Mouse (Mus musculus): ENCODE measurements around the gene H2-M10.5.
"Not testable (repeated sequence)": the region's sequence is repeated elsewhere in the genome, so short reads cannot be mapped to it uniquely, and the experiment has no call there.

H2-M10.5 gene

DNA sequence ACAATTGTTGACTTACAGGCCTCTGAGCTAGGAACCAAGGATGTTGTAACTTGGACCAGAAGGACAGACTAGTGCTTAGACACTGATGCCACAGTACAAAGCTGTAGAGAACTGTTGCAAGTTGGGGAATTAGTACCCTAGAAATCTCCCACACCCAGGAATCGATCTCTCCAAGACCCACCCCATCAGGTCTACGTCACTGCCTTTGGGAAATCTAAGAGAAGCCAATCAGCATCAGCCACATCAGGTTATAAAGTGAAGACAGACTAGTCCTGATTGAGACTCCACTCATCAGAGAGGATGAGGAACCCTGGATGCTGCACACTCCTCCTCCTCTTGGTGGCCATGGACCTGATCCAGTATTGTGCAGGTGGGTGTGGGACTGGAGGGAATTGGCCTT is at the start of gene H2-M10.5:
Gene H2-M10.5, plus strand, starts transcription at position 301 of the 400 bp plus-strand sequence.
- POLR2A ChIA-PET, CTCF ChIA-PET: not testable (repeated sequence)

DNA sequence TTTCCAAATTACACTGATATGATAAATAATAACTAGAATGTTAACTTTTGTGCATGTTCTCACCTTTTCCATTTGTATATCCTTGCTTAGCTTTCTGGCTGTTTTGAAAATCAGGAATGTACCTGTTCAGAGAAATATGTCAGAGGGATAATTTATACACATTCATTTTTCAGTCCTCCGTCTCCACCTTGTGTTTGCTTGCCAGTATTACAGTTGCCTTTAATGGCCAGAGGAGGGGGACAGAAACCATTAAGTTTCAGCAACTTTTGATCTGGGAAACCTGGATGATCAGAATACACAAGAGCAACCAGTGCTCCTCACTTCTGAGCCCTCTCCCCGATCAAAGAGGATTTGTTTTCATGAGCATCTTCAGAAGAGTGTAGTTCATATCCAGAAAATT is 46.7 kb upstream of the H2-M10.5 start:
- CTCF ChIA-PET, result interaction anchor here in 1 of 4 experiments (0.7 kb wide), 1 partner anchor 417 kb away, joined by 3 read pairs; no protein-coding TSS in a partner anchor
- POLR2A ChIA-PET, result no interaction called here

DNA sequence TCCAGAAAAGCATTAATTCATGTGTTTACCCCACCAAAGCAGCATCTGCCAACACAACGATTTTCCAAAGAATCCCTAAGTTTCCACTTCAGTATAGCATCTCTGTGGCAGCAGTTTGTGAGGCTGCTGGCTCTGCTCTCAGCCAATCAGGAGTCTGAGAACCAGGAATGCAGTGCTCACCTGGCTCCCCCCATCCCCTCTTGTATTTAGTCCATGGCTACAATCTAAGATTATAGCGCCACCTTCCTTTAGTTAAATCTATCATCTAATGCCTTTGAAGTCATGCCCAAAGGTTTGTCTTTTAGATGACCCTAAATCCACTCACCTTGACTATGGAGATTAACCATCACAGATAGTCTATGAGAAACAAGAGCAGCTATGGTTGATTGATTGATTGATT is 8.9 kb upstream of the H2-M10.5 start:
- CTCF ChIA-PET, result interaction anchor here in 1 of 4 experiments (1.3 kb wide), 1 partner anchor 455 kb away, joined by 4 read pairs; no protein-coding TSS in a partner anchor
- POLR2A ChIA-PET, result no interaction called here

DNA sequence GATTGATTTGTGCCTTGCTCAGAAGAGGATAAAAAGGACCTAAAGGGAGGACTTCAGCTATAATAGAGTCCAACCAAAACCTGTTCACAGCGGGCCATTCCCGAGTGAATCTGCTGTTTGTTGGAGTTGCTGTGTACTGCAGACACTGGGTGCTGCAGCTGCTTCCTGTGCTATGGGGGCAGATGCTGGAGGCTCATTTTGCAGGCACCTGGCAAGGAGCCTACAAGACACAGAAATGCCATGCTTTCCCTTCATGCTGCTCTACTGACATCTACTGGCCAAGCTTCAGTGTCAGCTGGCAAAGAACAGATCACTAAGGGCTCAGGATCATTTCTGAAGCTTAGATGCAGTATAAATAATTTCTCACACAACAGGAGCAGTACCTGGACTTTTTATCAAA is 8.5 kb upstream of the H2-M10.5 start:
- POLR2A ChIA-PET, result not testable (repeated sequence)
- CTCF ChIA-PET, result interaction anchor here in 1 of 4 experiments (1.3 kb wide), 1 partner anchor 456 kb away, joined by 4 read pairs; no protein-coding TSS in a partner anchor

DNA sequence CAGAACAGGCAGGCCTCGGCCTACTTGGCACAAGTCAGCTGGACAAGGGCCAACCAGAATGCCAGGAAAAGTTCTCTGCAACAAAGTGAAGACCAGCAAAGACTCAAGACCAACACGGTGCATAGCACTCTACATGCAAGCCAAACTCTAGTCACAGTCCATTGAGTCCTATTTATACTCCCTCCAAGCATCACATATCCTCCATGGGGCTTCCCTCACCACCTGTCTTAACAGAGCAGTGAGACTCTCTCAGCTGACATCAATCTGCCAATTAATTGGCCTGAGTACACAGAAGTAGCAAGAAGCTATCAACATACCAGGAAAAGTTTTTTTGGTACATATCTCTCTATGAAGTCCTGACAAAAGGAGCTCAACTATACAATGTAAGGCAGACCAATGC is 7.3 kb upstream of the H2-M10.5 start:
- CTCF ChIA-PET, result interaction anchor here in 3 of 4 experiments (0.6 to 1.0 kb wide), 4 partner anchors 23 to 382 kb away, joined by 3 to 5 read pairs (median 3); no protein-coding TSS in a partner anchor
- POLR2A ChIA-PET, result not testable (repeated sequence)

DNA sequence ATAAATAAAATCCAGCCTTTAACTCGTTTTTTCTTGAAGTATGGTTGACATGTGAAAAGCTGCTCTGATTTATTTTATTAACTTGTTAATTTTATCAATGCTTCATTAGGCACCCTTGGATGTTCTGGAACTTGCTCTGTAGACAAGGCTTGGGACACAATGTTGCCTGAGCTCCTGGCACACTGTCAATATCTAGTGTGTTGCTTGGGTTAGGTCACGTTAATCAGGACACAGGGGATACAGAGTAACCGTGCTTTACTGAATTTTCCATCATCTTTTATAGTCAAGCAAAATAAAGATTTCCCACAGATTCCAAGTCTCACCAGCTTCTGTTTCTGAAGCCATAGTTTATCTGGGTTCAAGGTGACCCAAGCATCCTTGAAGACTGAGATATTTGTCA is 8.8 kb downstream of the H2-M10.5 start:
- CTCF ChIA-PET, result interaction anchor here in 1 of 4 experiments (0.7 kb wide), 1 partner anchor 42 kb away, joined by 3 read pairs; no protein-coding TSS in a partner anchor
- POLR2A ChIA-PET, result no interaction called here

DNA sequence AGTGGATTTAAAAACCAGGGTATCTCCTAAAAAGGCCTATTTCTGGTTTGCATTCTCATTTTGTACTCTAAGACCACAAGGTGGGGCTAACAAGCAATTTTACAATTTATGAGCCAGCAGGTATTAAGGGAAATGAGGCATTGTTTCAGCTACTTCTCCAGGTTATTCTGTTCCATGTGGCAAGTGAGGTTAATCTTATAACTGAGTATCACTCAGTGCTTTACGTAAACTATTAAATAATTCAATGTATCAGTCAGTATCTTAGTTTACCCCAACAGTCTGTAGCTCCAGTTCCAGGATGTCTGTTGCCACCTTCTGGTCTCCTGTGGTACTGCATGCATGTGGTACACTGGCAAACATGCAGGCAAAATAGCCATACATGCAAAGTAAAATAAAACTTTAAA is 13.8 kb downstream of the H2-M10.5 start:
- POLR2A ChIA-PET, result interaction anchor here in 2 of 4 experiments (0.6 to 1.0 kb wide), 3 partner anchors 429 to 790 kb away, joined by 4 to 6 read pairs (median 5); no protein-coding TSS in a partner anchor
- CTCF ChIA-PET, result interaction anchor here (0.6 to 4.4 kb wide), 28 partner anchors 8 to 1584 kb away, joined by 3 to 86 read pairs (median 4); partner anchors contain the start of gene Trim26 (in 3 of the 4)

DNA sequence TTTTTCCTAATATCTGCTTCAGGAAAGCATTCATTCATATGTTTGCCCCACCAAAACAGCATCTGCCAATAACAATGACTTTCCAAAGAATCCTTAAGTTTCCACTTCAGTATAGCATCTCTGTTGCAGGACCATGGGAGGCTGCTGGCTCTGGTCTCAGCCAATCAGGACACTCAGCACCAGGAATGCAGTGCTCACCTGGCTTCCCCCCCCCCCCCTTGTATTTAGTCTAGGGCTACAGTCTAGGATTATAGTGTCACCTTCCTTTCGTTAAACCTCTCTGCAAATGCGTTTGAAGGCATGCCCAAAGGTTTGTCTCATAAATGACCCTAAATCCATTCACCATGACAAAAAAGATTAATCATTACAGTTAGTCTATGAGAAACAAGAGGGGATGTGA is 15.6 kb downstream of the H2-M10.5 start:
- ChIA-PET POLR2A (no interaction called here), CTCF (interaction anchor here (0.5 to 4.4 kb wide), 11 partner anchors 23 to 1142 kb away, joined by 3 to 19 read pairs (median 4); no protein-coding TSS in a partner anchor)

DNA sequence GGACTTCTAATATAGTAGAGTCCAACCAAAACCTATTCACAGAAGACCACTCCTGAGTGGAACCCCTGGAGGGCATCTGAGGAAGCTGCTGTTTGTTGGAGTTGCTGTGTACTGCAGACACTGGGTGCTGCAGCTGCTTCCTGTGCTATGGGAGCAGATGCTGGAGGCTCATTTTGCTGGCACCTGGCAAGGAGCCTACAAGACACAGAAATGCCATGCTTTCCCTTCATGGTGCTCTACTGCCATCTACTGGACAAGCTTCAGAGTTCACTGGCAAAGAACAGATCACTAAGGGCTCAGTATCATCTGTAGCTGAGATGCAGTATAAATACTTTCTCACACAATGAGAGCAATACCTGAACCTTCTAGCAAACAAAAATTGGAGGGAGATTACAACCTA is 16.1 kb downstream of the H2-M10.5 start:
- POLR2A ChIA-PET, result not testable (repeated sequence)
- CTCF ChIA-PET, result interaction anchor here (0.5 to 4.4 kb wide), 13 partner anchors 12 to 1142 kb away, joined by 3 to 19 read pairs (median 4); no protein-coding TSS in a partner anchor

DNA sequence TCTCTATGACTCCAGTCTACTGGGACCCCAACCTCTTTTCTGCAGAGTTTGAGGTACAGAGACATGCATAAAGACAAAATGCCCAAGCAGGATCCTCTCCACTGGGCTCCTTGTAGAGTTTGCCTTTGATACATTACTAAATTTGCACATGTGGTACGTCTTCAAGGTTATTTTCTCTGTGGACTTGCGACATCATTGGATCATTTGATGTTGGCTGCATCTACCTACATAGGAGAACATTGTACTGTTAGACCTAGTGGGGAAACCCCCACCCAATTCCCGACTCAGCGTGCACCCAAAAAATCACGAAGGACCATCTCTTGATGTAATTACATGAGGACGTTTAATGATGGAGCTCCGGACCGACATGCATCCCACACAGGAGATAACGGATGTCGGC is 26.8 kb downstream of the H2-M10.5 start:
- ChIA-PET POLR2A (no interaction called here), CTCF (no interaction called here)

DNA sequence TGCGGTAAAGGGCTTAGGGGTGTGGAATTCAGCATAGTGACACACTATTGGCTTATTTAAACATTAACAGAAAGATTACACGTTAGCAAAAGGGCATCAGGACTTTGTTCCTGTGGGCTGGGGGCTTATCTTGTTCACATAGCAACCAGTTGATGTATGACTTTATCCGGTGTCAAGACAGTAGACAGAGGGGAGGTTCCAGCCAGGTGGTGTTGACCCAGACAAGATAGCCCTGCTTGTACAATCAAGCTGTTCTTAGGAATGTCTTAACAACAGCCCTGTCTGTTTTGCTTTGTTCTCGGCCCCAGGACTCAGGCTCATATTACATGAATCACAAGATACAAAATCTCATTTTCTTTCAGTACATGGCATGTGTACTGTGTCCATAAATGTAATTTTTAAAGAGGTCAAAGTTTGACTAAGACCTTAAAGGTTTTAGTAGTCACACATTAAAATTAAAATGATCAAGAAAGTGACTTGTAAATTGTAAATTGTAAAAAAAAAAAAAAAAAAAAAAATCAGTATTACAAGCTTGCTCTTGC is 27.3 kb downstream of the H2-M10.5 start:
- POLR2A ChIA-PET, result not testable (repeated sequence)
- CTCF ChIA-PET, result interaction anchor here in 3 of 4 experiments (0.6 to 1.2 kb wide), 5 partner anchors 11 to 612 kb away, joined by 3 to 6 read pairs (median 4); no protein-coding TSS in a partner anchor

DNA sequence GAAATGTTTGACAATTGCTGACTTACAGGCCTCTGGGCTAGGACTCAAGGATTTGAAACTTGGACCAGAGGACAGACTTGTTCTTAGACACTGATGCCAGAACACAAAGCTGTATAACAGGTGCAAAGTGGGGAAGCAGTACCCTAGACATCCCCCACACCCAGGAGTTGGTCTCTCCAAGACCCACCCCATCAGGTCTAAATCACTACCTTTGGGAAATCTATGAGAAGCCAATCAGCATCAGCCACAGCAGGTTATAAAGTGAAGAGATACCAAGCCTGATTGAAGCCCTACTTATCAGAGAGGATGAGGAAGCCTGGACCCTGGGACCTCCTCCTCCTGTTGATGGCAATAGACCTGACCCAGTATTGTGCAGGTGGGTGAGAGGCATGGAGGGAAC is 39.2 kb downstream of the H2-M10.5 start, which contains the start of gene H2-M10.6:
Gene H2-M10.6, plus strand, starts transcription at position 301 of the 400 bp plus-strand sequence.
- ChIA-PET CTCF (interaction anchor here in 3 of 4 experiments (0.5 to 0.8 kb wide), 3 partner anchors 13 to 462 kb away, joined by 3 to 5 read pairs (median 4); no protein-coding TSS in a partner anchor), POLR2A (no interaction called here)

DNA sequence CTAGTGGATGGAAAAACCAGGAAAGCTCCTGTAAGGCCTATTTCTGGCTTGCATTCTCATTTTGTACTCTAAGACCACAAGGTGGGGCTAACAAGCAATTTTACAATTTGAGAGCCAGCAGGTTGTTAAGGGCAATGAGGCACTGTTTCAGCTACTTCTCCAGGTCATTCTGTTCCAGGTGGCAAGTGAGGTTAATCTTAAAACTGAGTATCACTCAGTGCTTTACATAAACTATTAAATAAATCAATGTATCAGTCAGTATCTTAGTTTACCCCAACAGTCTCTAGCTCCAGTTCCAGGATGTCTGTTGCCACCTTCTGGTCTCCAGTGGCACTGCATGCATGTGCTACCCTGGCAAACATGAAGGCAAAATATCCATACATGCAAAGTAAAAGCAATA is 51.3 kb downstream of the H2-M10.5 start:
- ChIA-PET POLR2A (interaction anchor here in 1 of 4 experiments (0.6 to 1.5 kb wide), 3 partner anchors 13 to 178 kb away, joined by 3 to 9 read pairs (median 4); partner anchors contain the start of genes Trim10 and Trim26), CTCF (interaction anchor here (0.6 to 3.3 kb wide), 62 partner anchors 9 to 515 kb away, joined by 3 to 45 read pairs (median 4); partner anchors contain the start of genes Trim26 (in 3 of the 4), Trim10 (in 2 of the 4) and Trim15 (in 1 of the 4))

DNA sequence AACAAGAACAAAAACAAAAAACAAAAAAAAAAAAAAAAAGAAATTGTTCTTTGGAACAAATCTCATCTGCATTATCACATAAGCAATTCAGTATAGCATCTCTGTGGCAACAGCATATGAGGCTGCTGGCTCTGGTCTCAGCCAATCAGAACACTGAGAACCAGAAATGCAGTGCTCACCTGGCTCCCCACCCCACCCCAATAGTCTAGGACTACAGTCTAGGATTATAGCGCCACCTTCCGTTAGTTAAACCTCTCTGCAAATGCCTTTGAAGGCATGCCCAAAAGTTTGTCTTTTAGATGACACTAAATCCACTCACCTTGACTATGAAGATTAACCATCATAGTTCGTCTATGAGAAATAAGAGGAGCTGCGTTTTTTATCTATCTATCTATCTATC is 52.8 kb downstream of the H2-M10.5 start:
- CTCF ChIA-PET, result interaction anchor here (0.7 to 3.3 kb wide), 18 partner anchors 9 to 378 kb away, joined by 3 to 45 read pairs (median 4); partner anchors contain the start of genes Trim26 (in 3 of the 4) and Trim31 (in 1 of the 4)
- POLR2A ChIA-PET, result interaction anchor here in 2 of 4 experiments (0.7 to 1.3 kb wide), 3 partner anchors 11 to 76 kb away, joined by 3 to 10 read pairs (median 4); partner anchors contain the start of gene Trim26 (in 1 of the 2)
